Mouse (Mus musculus) layer of hippocampus, postnatal 36 days (tissue): ENCODE results near the gene Atf5. TPM values are rescaled to one million over a fixed set of nuclear protein-coding genes. Genes with fewer than 3 reads are reported as not detected.
A peak's percentile ranks its signal among the peaks of the same experiment; 100 is the strongest.

ENCODE experiments used
- DNase-seq, 2 experiments: peaks; one replicate each; pipeline ENCODE4 v3.0.0; 2022
- total RNA-seq, 2 experiments: library from RNA; stranded (reverse); gene quantifications; 2 replicates each; pipeline ENCODE4 v1.2.3; 2021

The Atf5 gene
- total RNA-seq, 2 experiments from 2014 or later = 26.3 to 28.9 TPM

- DNase-seq = no peak
Observed at GRCm38 (mm10) chr7:44819863-44820262, 3.4 kb upstream of the Atf5 start.

GRCm38 (mm10) chr7:44819391-44819790 lies 2.9 kb upstream of the Atf5 start:
- no peak for DNase-seq

- no peak for DNase-seq
Observed at GRCm38 (mm10) chr7:44818751-44819235, 2.3 kb upstream of the Atf5 start.

GRCm38 (mm10) chr7:44818164-44818563 lies 1.7 kb upstream of the Atf5 start:
- DNase-seq = no peak

- no peak for DNase-seq
Observed at GRCm38 (mm10) chr7:44817441-44817840, 983 bp upstream of the Atf5 start.

GRCm38 (mm10) chr7:44815721-44816469 lies 563 bp downstream of the Atf5 start, which contains the start of the genes Nup62 and Il4i1:
TSS of gene Nup62 (plus strand) at chr7:44816088.
TSS of gene Il4i1 (plus strand) at chr7:44816387.
- peak; percentile 98 for DNase-seq

- DNase-seq = no peak
Observed at GRCm38 (mm10) chr7:44814952-44815553, 1.4 kb downstream of the Atf5 start.

GRCm38 (mm10) chr7:44814423-44814822 lies 2.0 kb downstream of the Atf5 start:
- DNase-seq = no peak

GRCm38 (mm10) chr7:44813985-44814384 lies 2.5 kb downstream of the Atf5 start:
- no peak for DNase-seq

- DNase-seq = no peak
Observed at GRCm38 (mm10) chr7:44812651-44813325, 3.7 kb downstream of the Atf5 start.

- no peak for DNase-seq
Observed at GRCm38 (mm10) chr7:44810819-44811557, 5.5 kb downstream of the Atf5 start.

GRCm38 (mm10) chr7:44810365-44810764 lies 6.1 kb downstream of the Atf5 start:
- DNase-seq = no peak

- no peak for DNase-seq
Observed at GRCm38 (mm10) chr7:44809466-44809865, 7.0 kb downstream of the Atf5 start.

- no peak for DNase-seq
Observed at GRCm38 (mm10) chr7:44808927-44809326, 7.5 kb downstream of the Atf5 start.

- no peak for DNase-seq
Observed at GRCm38 (mm10) chr7:44792781-44793180, 23.7 kb downstream of the Atf5 start.

GRCm38 (mm10) chr7:44790066-44790465 lies 26.4 kb downstream of the Atf5 start:
- DNase-seq = no peak

- no peak for DNase-seq
Observed at GRCm38 (mm10) chr7:44789531-44789930, 26.9 kb downstream of the Atf5 start.

- DNase-seq = no peak
Observed at GRCm38 (mm10) chr7:44780101-44780500, 36.4 kb downstream of the Atf5 start.

GRCm38 (mm10) chr7:44776849-44777498 lies 39.5 kb downstream of the Atf5 start:
- no peak for DNase-seq

GRCm38 (mm10) chr7:44772591-44773204 lies 43.8 kb downstream of the Atf5 start:
- DNase-seq = no peak

- no peak for DNase-seq
Observed at GRCm38 (mm10) chr7:44770046-44770578, 46.3 kb downstream of the Atf5 start.
